Mouse (Mus musculus): ENCODE results near the gene Pwwp2b. TPM values are rescaled to one million over a fixed set of nuclear protein-coding genes. Genes with fewer than 3 reads are reported as not detected.

Pwwp2b gene
- total RNA-seq, 2 experiments from 2014 or later = 4.9 to 6.7 TPM

DNA sequence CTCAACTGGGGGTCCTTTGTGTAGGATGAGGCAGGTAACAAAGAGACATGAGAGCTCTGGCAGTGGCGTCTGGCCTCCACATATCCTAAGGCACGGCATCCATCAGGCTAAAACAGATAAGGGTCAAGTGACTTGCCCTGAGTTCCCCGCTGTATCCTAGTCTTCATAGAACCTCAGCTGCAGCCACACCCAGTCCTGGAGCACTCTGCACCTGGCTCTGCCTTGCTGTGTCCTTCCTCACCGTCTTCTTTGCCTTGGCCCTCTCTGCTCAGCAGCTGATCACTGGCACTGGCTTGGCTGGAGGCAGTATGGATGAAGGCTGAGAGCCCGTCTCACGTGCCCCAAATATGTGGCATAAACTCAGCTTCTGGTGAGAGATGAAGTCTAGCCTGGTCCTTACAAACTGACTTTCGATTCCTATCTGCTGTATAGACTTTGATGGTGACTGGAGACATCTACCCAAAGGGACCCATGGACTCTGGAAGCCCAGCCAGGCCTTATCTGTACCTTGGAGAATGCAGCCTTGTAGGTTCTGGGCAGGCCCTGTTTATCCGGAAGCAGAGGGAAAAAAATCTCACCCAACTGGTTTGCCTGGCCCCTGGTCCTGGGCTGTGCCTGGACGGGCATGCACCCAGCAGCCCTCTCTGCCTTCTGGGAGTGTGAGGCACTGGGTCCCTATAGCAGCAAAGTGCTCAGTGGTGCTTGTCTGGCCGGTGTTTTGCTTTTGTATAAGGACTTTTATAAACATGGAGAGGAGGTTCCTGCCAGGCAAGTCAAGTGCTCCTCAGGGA, 9.7 kb downstream of the Pwwp2b start:
- DNase-seq (ENCODE audit: low spot score) = no peak

DNA sequence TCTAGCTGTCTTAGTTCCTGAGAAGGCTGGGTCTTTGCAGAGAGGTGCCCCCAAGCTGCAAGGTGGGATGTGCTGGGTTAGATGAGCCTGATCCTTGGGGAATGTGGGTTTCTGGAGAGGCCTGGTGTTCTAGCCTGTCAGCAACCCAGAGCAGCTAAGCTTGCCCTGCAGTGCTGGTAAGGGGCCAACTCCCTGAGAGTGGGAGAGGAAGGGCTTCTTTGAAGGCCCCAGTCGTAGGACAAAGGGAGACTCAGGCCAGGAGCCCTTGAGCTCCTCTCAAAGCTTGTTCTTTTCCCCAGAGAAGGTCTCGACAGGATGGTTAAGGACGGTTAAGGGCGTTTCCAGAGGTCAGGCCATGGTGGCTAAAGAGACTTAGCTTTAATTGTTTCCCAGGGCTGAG, 16.1 kb downstream of the Pwwp2b start:
- no peak for DNase-seq (ENCODE audit: low spot score)

DNA sequence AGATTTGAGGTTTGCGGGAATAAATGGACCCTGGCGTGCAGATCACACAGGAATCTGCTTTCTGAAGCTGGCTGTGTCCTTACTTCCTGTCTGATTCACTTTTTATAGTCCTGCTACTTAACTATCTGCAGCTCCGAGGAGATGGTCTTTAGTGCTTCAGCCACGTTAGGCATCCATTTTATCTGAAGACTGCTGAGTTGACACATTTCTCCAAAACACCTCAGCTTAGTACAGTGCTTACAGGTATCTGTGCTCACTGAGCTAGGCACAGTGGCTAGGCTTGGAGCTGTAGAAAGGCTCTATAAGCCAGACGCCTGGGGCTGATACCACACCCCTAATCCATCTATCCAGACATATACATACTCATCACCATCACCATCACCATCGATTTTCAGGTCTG, 17.4 kb downstream of the Pwwp2b start:
- no peak for DNase-seq (ENCODE audit: low spot score)

DNA sequence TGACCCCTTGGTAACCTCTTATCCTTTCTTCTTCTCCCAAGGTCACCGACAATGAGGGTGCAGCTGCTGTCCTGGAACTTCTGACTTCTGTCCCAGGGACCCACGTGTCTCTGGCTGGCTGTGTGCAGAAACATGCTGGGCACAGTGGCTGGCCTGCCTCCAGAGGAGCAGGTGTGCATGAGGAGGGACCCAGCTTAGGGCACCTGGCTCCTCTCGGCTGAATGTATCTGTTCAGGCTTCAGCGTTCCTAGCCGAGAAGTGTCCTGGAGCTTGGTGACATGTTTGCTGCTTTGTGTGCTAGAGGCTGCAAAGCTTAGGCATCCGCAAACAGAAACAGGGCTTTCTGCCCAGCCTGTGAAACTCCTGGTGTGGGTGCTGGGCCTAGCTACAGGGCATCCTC, 18.1 kb downstream of the Pwwp2b start:
- no peak for DNase-seq (ENCODE audit: low spot score)

DNA sequence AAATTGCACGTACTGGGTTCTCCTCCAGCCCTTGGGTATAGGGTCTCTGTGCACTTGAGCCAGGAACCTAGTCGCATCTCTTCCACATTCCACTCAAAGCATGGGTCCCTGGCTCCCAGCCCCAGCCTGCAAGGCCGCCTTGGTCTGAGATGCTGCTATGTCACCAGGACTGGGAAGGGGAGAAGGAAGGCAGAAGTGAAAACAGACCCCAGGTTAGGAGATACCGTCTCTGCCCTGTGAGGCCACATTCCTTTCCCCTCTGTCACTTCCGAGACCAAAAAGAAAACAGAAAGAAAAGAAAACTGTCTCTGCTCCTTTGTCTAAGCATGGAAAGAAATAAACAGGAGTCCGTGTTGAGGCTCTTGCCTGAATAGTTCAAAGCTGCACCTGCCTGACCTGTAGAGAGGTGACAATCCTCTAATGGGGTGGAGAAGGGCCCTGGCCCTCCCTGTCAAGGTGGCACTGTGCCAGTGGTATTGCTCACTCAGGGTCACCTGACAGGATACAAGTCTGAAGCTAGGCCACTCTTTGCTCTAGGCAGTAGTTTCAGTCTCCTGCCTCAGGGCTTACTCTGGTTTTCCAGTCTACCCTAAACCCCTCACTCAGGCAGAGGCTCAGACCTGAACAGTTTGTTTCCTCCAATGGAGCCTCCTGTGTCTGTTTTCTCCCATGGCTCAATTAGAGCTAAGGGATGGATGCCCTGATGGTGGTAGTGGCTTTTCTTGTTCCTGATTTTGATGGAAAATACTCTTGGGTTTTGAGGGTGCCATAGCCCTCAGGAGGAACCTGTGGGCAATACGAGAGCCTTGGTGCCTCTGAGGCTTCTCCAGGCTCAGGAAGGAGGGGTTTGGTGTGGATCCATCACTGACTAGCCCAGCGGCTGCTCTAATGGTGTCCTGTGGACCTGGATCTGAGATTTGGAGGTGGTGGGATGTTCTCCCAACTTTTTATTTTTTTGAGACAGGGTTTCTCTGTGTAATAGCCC, 18.9 kb downstream of the Pwwp2b start:
- DNase-seq (ENCODE audit: low spot score) = no peak

DNA sequence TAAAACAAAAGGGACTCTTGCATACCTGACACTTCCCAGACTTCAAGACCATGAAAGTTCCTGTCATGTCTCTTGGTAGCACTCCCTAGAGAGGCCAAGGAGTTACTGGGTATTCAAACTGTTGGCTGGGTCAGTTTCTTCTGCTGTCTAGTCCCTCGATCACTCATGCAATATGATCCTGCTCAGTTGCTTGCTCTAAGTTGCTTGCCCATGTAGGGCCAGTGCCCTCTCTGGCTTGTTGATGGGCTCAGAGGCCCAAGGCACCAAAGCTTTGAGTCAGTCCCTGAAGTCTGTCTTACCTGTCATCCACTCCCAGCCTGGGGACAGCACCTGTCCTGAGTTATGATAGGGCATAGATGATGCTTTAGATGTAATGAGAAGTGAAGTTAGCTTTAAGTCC, 22.5 kb downstream of the Pwwp2b start:
- no peak for DNase-seq (ENCODE audit: low spot score)

DNA sequence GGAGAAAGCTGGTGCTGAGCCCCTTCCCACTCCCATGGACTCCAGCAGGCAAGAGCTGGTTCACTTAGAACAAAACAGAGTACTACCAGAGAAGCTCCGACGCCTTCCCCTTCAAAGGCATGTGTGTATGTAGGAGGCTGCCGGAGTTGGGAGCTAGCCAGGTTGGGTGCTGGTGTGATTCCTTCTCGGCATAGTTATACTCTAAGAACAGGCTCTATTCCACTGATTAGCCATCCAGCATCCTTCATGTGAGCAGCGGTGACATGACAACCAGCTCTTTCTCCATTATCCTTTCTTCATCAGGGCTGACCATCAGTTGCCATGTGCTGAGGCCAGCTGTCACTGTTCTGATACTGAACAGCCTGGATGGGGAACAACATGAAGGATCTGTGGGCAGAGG, 23.6 kb downstream of the Pwwp2b start:
- no peak for DNase-seq (ENCODE audit: low spot score)

DNA sequence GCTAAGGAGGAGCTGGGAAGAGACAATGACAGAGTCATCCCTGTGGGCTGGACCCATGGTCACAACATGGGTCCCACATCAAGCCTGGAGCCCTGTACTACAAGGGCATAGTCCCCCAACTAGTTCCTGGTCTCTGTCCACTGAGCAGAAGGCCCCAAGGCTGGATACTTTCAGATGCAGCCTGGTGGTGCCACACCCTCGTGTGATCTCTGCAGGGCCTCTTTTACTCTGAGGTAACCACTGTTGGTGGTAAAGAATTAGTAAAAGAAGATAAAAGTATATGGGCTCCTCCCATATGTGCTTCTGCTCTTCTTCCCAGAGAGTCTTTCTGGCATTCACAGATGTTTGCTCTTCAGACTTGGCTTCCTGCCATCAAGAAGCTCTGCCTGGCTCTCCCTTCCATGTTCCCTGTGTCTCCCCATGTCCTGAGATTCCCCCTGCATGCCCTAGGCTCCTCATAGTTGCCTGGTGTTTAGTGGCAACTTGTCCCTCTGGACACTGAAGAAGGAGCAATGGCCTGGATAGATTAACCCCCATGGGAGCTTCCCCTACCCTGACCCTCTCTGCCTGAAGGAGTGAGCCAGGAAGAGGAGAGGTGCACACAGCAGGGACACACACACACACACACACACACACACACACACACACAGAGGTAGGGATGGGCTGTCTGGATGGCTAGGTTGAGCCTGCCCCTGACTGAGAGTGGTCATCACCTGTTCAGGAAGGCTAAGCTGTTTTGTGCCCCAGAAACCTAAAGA, 24.5 kb downstream of the Pwwp2b start:
- peak; percentile 54 for DNase-seq (ENCODE audit: low spot score)

DNA sequence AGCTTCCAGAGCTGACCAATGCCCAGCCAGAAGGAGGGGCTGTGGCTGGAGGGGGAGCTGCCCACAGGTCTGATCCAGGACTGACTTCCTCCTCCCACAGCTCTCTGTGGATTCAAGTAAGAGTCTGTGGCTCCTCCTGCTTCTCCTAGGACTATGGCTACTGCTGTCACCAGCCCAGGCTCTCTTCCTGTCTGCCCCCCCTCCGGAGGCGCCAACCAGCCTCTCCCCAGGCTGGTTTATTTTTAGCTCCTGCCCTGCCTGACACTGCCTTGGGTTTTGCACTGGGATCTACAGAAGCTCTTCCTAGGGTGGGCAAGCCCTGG, 25.1 kb downstream of the Pwwp2b start:
- peak; percentile 45 for DNase-seq (ENCODE audit: low spot score)

DNA sequence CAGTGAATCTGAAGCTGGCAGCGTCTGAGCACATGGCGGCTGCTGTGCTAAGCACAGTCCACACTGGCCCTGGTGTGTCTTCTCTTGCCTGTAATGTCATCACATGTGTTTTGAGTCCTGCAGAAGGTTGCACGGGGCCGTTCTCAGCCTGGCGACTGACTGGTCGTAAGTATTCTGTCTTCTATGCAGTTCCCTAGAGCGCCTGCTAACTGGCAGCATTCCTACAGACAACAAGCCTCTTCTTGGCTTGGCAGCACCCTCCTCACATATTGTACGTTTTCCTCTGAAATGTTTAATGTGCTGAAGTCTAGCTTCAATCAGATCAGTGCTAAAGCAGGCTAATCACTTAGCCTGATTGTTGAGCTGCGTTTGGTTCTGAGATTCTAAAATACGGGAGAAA, 27.3 kb downstream of the Pwwp2b start:
- no peak for DNase-seq (ENCODE audit: low spot score)

DNA sequence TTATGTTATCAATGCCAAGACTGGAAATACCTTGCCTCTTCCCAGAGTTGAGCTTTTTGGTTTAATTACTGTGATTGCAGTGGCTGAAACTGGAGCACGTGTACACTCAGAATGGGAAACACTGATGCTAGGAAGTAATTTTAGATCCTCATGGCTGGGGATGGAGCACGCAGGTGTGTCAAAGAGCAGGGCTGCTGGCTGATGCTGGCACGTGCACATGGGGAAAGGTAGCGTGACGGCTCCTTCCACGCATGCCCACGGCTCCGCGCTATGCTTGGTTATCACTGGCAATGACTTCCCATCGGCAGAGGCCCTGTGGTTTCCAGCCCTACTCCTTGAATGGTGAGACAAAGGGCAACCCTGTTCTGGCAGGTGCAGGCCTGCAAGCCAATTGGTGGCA, 27.9 kb downstream of the Pwwp2b start:
- no peak for DNase-seq (ENCODE audit: low spot score)

DNA sequence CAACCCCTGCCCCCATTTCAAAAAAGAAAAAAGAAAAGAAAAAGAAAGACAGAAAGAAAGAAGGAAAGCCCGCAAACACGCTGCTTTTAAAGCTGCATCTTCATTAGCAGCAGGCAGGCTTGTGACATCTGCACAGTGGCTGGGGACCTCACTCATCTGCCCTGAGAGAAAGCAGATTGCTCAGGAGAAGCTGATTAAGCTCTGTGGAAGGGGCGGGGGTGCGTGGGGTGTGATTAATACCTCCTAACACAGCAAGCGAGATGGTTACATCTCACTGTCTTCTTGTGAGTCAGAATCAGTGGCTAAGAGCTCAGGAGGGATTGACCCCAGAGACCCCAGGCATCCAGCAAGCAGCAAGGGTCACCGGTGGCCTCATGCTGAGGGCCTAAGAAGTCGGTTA, 29.3 kb downstream of the Pwwp2b start:
- no peak for DNase-seq (ENCODE audit: low spot score)

DNA sequence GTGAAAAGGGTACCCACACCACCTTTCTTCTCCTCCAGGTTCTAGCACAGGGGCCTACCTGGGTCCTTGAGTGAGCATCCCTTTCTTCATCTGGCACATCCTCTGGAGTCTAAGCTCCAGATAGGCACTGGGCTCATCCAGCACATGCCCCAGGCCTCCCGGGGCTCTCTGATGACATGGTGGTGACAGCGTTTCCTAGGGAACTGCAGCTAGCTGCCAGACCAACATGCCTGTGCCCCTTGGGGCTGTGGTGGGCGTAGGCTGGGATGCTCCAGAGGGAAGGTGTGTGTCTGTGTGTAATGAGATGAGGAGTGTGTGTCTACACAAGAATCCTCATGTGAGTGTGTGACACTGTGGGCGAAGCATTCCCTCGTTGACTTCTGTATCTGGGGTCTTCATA, 31.3 kb downstream of the Pwwp2b start:
- DNase-seq (ENCODE audit: low spot score) = no peak

DNA sequence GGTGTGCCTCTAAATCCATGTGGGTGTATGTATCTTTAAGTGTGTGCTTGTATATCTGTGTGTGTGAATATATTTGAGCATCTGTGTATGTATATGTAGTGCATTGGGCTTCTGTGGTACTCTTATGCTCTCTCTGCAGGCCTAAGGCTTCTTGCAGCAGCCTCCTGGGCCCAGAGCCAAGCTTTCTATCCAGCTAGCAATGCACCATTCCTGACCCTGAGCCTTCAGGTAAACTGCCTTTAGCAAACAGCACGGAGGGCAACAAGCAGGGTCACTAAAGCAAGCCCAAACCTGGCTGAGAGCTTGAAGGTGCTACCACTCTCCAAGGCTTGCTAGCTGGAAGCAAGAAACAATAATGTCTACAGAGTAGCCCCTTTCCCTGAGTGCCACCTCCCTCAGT, 31.8 kb downstream of the Pwwp2b start:
- DNase-seq (ENCODE audit: low spot score) = no peak

DNA sequence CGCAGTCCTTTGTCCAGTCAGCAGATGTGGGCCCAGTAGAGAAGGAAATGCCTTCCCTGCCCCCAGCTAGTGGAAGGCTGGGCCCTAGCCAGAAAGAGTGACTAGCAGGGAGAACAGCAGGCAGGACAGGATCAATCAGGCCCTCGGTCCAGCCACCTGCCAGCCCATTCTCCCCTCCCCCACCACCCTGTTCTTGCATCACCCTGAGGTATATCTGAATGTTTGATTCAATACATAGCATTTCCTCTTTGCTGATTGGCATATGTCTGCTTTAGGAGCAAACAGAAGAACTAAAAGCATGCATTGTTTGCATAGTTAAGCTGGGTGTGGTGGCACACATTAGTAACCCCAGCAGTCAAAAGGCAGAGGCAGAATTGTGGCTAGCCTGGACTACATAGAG, 32.9 kb downstream of the Pwwp2b start:
- no peak for DNase-seq (ENCODE audit: low spot score)

DNA sequence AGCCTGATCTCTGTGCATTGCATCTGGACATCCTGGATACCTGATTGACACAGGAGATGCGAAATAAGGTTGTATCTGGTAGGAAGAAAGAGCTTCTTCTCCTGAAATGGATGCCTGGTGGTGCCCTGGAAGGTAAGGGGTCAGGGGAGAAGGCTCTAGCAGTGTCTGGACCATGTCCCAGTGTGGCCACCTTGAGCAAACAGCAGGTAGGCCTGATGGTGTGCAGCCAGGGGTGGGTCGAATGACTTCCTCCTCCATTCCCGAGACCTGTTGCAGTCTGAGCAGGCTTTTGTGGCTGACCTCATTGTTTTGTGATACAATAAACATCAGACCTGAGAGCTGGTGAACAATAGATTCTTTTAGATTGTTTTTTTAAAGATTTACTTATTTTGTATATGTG, 33.8 kb downstream of the Pwwp2b start:
- DNase-seq (ENCODE audit: low spot score) = no peak

DNA sequence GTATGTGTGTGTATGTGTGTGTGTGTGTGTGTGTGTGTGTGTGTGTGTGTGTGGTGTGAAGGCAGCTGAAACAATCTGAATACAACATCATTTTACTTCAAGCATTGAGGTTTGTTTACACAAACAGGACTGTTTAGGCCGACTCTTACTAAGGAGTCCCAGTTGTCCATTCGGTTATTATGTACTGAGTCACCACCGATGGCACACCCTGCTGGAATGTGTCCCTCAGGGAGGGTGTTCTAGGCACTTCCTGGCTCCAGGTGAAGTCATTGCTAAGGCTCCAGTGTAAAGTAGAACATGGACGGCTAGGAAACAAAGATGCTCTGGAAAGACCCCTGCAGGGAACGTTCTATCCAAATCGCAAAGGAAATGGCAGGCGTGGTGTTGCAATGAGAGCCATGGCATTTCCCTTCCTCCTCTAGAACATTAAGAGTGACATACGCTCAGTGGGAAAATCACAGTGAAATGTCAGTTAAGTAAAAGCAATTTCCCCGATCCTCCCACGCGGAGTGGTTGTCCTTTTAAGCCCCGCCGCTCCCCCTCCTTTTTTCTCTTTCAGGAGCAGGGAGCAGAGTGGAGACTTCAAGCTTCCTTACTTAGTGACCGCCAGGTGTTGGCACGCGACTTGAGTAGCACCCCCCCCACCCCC, 37.1 kb downstream of the Pwwp2b start:
- DNase-seq (ENCODE audit: low spot score) = no peak

DNA sequence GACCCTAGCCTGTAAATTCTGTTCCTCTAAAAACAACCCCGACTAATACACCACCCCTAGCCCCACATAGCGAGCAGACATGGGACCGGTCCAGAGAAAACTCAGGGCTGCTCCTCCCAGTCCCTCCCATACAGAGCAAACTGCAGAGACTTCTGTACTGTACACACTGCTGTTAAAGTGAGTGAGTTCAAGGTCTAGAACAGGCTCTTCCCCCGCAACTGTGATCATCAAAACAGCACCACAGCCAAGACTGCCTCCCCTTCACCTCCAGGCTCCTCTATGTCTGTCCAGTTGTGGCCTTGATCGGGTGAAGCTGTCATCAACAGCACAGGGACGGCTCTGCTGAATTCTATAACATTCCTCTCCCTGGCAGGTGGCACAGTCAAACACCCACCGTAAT, 40.3 kb downstream of the Pwwp2b start:
- no peak for DNase-seq (ENCODE audit: low spot score)

DNA sequence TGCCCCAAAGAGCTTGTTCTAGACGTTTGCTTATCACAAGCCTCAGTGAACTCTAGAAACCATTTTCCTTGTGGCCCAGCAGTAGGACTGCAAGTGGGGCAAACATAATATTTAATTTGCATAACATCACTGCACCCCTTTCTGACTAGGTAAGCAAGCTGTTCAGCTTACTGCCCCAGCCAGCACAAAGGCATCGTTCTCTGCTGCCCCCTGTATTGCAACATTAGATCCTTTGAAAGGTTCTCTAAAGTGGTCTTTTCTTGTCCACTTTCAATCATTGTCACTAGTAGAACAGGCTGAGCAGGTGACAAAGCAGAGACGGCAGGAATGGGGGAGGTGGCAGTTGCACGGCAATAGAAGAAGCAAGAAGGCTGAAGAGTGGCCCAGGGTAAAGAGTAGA, 45.1 kb downstream of the Pwwp2b start:
- DNase-seq (ENCODE audit: low spot score) = no peak

DNA sequence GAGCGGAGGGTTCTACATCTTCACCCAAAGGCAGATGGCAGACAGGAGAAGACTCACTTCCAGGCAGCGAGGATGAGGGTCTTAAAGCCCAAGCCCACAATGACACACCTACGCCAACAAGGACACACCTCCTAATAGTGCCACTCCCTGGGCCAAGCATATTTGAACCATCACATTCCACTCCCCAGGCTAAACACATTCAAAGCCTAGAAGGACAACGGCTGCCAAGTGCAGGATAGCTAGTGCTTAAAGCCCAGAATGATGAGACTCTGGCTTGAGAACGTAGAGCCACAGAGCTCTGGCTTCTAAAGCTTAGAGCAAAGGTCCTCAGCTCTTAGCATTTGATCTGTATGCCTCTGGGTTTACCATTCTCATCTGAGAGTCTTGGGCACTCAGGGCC, 45.8 kb downstream of the Pwwp2b start:
- no peak for DNase-seq (ENCODE audit: low spot score)

DNA sequence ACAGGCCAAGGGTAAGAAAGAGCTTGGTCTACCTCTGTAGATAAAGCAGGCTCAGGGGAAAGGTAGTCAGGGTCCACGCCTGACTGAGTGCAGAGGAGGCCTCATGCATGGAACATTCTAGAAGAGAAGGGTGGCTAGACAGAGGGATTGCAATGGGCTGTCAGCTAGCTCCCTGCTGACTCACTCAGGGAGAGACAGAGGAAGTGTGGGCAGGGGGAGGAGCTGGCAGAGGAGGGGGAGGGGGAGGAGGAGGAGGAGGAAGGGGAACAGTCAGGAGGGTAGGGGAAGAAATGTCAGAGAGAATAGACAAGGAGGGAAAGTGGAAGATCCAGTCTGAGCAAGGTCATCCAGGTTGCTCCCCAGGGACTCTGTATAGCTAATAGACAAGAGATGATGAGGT, 47.4 kb downstream of the Pwwp2b start:
- DNase-seq (ENCODE audit: low spot score) = no peak
